Comparison of ENCODE assay signal across 10 mouse cellular contexts in genomic region chr14:120307963-120308362, GRCm38 (mm10). TPM values are rescaled to one million over a fixed set of nuclear protein-coding genes. Genes with fewer than 3 reads are reported as not detected.
A peak's percentile ranks its signal among the peaks of the same experiment; 100 is the strongest.
DNase-seq lines count a peak whose midpoint lies in the region; ATAC-seq lines count a peak whose summit lies in the region.
"Had no signal": no experiment of that assay in that cellular context is flagged by ENCODE, and none has a peak within 500 bp of the region (broad histone marks: within the 10 kb centered on the region; RNA-seq: fewer than 3 reads in every experiment).

No protein-coding gene starts in this region.

- 10% methylated on average over 4 of the region's 4 CpGs for WGBS in heart, embryonic 12.5 days

- peak overlapping the region; percentile 35 for H3K4me2 ChIP-seq in heart, embryonic 12.5 days

- H3K27ac ChIP-seq in heart, embryonic 12.5 days (ENCODE audit: poor library complexity, severe bottlenecking), result peak overlapping the region; percentile 80
- H3K27ac ChIP-seq: hindbrain, embryonic 10.5 days had no signal

- peak; percentile 53 to 59 for DNase-seq in heart, adult 9 months (ENCODE audit: low spot score in 2 of 2)
- no peak for DNase-seq in heart, postnatal 25 days (ENCODE audit: low spot score)
- peak; percentile 66 for DNase-seq in right cerebral cortex, adult 18-20 months
- no peak for DNase-seq in right cerebral cortex, adult 2 months (ENCODE audit: low spot score in 2 of 2)
- DNase-seq in yolk sac, embryonic 10.5 days (ENCODE audit: low spot score), result peak; percentile 24
- no peak for DNase-seq in urinary bladder, adult 18-20 months (ENCODE audit: low spot score in 2 of 2)
- DNase-seq: cerebellum, adult 18-20 months had no signal

- no peaks in the 10 kb centered on the region for H3K9me3 ChIP-seq in heart, embryonic 12.5 days (replicated peaks)
- H3K9me3 ChIP-seq: hindbrain, embryonic 10.5 days had no signal

- ATAC-seq in heart, embryonic 12.5 days (ENCODE audit: insufficient number of reproducible peaks, low FRiP score), result 0 out of 2 replicates have a peak, but pooled peaks have one; percentile 26
- ATAC-seq in erythroid progenitor cell, adult 5-6 weeks (replicated peaks; ENCODE audit: low FRiP score, poor library complexity, severe bottlenecking), result no peak

- peaks cover 79% of the 10 kb centered on the region for H3K4me1 ChIP-seq in heart, embryonic 12.5 days (replicated peaks)

- H3K4me3 ChIP-seq in heart, embryonic 12.5 days, result no peak overlapping the region
- H3K4me3 ChIP-seq: hindbrain, embryonic 10.5 days had no signal

- intact Hi-C loops in heart, postnatal 25 days (cut with DNase I), result no loop called here

- H3K27me3 ChIP-seq in heart, embryonic 12.5 days (replicated peaks), result no peaks in the 10 kb centered on the region

- no peaks in the 10 kb centered on the region for H3K36me3 ChIP-seq in heart, embryonic 12.5 days
- H3K36me3 ChIP-seq: hindbrain, embryonic 10.5 days had no signal

- H3K9ac ChIP-seq in heart, embryonic 12.5 days, result 0 out of 2 replicates have a peak overlapping the region, but pooled peaks have one; percentile 5

RNA-seq across cellular contexts. Expression of gene Mbnl2, which starts 32.5 kb away (rescaled TPM):
- 100 to 1,000 TPM; 234 to 252 TPM for total RNA-seq in heart, postnatal 25 days (2021)
- polyA plus RNA-seq in heart, embryonic 12.5 days (2016; fragmentation: Nextera tagmentation; extraction: Ambion mirVana), result 108 and 114 TPM in 2 replicates
- 17.7 and 32.7 TPM in 2 replicates for total RNA-seq in erythroid progenitor cell, adult 5-6 weeks (2015; ENCODE audit: low replicate concordance)
- total RNA-seq in erythroid progenitor cell, adult 5-6 weeks (2017; ENCODE audit: low replicate concordance), result 16.3 and 24.0 TPM in 2 replicates

Comparison
In these comparisons a context has a peak if more than half of its experiments do, and no peak if none do; other contexts are left out.
1. DNase-seq: peak in heart, adult 9 months (2 of 2), right cerebral cortex, adult 18-20 months (single experiment) and yolk sac, embryonic 10.5 days (single experiment); none in heart, postnatal 25 days (single experiment), right cerebral cortex, adult 2 months (0 of 2) and urinary bladder, adult 18-20 months (0 of 2).
2. RNA of gene Mbnl2, which starts 32.5 kb away (total RNA-seq): 234 to 252 TPM in heart, postnatal 25 days; 16.3 to 32.7 TPM in erythroid progenitor cell, adult 5-6 weeks; every median in the first group is over 4 times any median in the second.